Mouse (Mus musculus): ENCODE measurements at regions not wholly inside any gene's neighbourhood (a gene's known extent, or its start where the extent isn't known, plus 50 kb on each side); places are given as distances from the start of the nearest gene placed in this dataset.

GRCm38 (mm10) chr3:134654051-134654450, 174.8 kb upstream of the Tacr3 start:
- TF ChIP-seq POLR2A (IDR thresholded peaks at IDR 0.05; ENCODE audit: borderline replicate concordance, extremely low read depth, low read depth, low read length) (no peak), CTCF (IDR thresholded peaks at IDR 0.05; ENCODE audit: insufficient read depth, low read length) (no peak)

Measured in lung, adult 2 months (tissue).